Mouse (Mus musculus): ENCODE results near the gene Myadml2. TPM values are rescaled to one million over a fixed set of nuclear protein-coding genes. Genes with fewer than 3 reads are reported as not detected.

Gene Myadml2
- polyA plus RNA-seq, 1 experiment from 2014 or later: not detected

DNA sequence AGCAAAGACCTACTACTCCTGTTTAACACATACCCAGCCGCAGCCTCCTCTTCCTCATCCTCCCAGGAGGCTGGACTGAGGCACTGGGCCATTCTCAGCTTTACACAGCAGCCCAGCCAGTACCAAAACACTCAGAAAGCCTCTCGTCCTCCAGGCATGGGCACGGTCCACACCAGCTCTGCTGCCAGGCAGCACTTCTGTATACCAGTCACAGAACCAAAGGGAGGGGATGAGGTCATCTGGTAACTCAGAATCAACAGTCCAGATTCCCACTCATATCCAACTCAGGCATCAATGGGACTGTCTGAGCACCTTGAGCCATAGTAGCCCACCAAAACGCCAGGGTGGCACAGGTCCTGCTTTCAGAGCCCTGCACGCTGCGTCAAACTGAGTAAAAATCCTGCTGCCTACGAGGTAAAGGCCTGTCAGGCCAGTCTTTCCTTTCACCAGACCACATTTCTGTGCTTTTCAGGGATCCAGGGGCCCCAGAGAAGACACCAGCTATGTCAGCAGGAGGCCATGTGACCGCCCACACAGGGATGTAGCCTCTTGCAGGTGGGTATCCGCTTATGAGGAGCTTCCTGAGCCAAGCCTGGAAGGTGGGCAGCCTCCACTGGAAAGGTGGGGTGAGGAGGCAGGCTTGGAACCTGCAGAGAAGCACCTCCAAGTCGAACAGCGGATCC is 21.0 kb downstream of the Myadml2 start:
- Histone ChIP-seq H3K9ac (replicated peaks) (no peak overlapping the region), H3K9me3 (no peaks in the 10 kb centered on the region), H3K4me1 (peaks cover 46% of the 10 kb centered on the region), H3K27ac (replicated peaks) (no peak overlapping the region), H3K4me2 (replicated peaks) (no peak overlapping the region), H3K4me3 (no peak overlapping the region), H3K36me3 (peaks cover 36% of the 10 kb centered on the region), H3K27me3 (no peaks in the 10 kb centered on the region)
- ATAC-seq (replicated peaks): no peak
- WGBS: 88% methylated on average over 11 of the region's 11 CpGs

DNA sequence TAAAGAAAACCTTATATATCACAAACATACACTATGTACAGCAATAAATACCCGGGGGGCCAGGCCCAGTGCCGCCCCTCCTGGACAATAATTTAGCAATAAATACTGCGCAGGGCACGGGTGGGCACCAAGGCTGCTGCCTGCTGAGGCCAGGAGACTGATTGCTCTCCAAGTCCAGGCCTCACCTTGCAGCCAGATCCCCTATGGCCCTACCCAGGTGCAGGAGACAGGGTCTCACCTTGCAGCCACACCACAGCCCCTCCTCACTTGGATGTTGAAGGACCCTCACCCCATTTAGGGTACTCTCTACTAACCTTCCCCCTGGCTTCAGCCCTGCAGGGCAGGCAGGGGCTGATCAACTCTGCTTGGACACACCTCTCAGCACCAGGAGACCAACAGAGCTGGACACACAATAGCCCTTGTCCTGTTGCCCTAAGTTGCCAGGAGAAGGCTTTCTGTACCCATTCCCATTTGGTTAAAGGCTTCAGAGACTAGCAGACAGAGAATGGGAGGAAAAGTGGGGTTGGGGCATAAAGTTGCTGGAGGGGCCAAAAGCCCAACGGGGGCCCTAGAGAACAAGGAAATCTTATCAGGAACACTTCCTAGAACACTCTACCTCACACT is 22.7 kb downstream of the Myadml2 start, which contains the start of gene Sirt7:
Gene Sirt7, minus strand, starts transcription at position 89 of the 624 bp plus-strand sequence.
- Histone ChIP-seq H3K4me2 (replicated peaks) (peak within 1 kb of the TSS; percentile 95), H3K27me3 (no peaks in the 10 kb centered on the region), H3K36me3 (peaks cover 52% of the 10 kb centered on the region), H3K27ac (replicated peaks) (peak within 1 kb of the TSS; percentile 86), H3K9me3 (no peaks in the 10 kb centered on the region), H3K9ac (replicated peaks) (peak within 1 kb of the TSS; percentile 71), H3K4me1 (peaks cover 31% of the 10 kb centered on the region), H3K4me3 (peak within 1 kb of the TSS; percentile 84)
- peak; percentile 76 for ATAC-seq (replicated peaks)
- WGBS: 19% methylated on average over 5 of the region's 5 CpGs

DNA sequence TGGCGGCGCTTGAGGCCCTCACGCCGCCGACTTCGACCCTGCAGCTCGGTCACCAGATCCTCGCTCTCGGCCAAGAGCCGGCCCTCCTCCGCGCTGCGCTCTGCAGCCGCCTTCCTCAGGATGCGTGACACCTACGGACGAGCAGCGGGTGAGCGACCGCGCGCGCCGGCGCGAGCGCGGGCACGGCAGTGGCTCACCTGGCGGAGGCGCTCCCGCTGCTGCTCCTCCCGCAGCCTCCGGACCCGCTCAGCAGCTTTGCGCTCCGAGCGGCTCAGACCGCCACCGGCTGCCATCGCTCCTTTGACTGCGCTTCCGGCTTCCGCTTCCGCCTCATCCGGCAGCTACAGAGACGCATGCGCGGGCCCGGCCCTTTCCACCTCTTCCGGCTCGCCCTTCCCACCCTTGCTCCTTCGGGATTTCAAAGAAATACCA is 23.3 kb downstream of the Myadml2 start:
- Histone ChIP-seq H3K4me2 (replicated peaks) (peak overlapping the region; percentile 95), H3K27ac (replicated peaks) (peak overlapping the region; percentile 86), H3K36me3 (peaks cover 58% of the 10 kb centered on the region), H3K27me3 (no peaks in the 10 kb centered on the region), H3K4me1 (peaks cover 25% of the 10 kb centered on the region), H3K4me3 (peak overlapping the region; percentile 84), H3K9ac (replicated peaks) (peak overlapping the region; percentile 71), H3K9me3 (no peaks in the 10 kb centered on the region)
- ATAC-seq (replicated peaks): peak; percentile 91
- under 1% methylated on average over 53 of the region's 53 CpGs for WGBS

DNA sequence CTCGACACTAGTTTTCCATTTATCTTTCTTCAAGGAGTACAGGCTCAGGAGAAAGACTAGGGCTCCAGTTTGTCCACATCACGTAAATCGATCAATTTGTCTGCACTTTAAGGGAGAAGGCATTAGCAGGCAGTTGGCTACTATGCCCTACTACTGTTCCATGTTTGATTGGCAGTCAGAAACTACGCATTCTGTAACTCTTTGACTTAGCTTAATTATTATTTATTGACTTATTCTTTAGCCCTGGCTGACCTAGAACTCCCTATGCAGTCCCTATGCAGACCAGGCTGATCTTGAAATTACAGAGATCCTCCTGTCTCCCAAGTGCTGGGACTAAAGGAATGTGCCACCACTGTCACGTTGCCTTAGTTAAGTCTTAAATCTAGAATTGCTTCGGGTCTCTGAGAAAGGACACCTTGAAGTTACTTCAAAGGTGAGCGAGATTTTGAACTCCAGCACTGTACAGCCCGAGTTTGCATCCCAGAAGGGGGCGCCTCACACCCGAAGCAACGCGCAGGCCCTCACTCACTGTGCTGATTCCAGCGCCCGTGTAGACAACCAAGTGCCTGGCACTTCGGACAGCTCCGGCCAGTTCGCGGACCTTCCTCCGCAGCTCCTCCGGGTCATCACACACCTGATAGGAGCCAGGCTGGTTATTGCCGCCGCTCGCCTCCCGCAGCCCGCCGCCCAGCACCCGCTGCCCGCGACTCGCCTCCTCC is 23.8 kb downstream of the Myadml2 start:
- no peaks in the 10 kb centered on the region for H3K9me3 ChIP-seq
- WGBS: 12% methylated on average over 30 of the region's 30 CpGs
- H3K27me3 ChIP-seq: no peaks in the 10 kb centered on the region
- ATAC-seq (replicated peaks): peak; percentile 49
- H3K36me3 ChIP-seq: peaks cover 57% of the 10 kb centered on the region
- peak overlapping the region; percentile 86 for H3K27ac ChIP-seq (replicated peaks)
- peak overlapping the region; percentile 84 for H3K4me3 ChIP-seq
- peaks cover 23% of the 10 kb centered on the region for H3K4me1 ChIP-seq
- peak overlapping the region; percentile 71 for H3K9ac ChIP-seq (replicated peaks)
- H3K4me2 ChIP-seq (replicated peaks): peak overlapping the region; percentile 95

DNA sequence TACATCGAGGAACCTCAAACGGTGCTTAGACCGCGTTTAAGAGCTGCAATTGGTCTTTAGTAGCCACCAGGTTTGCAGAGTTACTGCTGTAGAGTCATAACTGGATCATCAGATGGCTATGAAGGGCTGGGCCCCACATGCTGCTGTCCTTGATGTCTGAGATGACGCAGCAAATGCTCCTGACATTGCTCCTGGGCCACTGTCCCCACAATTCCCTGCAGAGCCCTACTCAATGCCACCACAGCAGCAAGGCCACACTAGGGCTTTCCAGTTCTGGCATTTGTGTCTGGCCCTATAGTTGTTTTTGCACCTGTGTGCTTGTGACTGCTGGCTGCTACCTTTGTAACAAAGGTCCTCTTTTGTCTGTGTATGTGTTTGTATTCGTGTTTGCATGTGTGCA is 25.2 kb downstream of the Myadml2 start:
- Histone ChIP-seq H3K4me2 (replicated peaks) (no peak overlapping the region), H3K36me3 (peaks cover 60% of the 10 kb centered on the region), H3K9me3 (no peaks in the 10 kb centered on the region), H3K27ac (replicated peaks) (no peak overlapping the region), H3K27me3 (no peaks in the 10 kb centered on the region), H3K4me1 (peaks cover 25% of the 10 kb centered on the region), H3K4me3 (no peak overlapping the region), H3K9ac (replicated peaks) (no peak overlapping the region)
- no peak for ATAC-seq (replicated peaks)
- 89% methylated on average over 6 of the region's 6 CpGs for WGBS

DNA sequence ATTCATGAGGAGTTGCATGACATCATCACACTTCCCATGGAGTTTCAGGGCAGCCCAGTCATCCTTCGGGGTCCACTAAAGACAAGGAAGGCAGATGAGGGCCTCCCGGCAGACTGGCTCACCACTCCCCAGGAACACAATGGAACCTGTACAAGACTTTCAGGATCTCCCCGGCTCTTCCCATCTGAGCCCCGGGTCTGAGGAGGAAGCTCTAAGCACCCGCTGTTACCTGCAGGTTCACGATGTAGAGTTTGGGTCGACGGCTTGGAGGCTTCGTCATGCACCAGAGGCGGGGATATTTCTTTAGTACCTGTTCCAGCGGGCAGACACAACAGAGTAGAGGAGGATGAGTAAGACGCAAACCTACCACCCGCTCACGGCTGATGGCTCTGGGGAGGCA is 27.8 kb downstream of the Myadml2 start:
- no peaks in the 10 kb centered on the region for H3K9me3 ChIP-seq
- H3K4me1 ChIP-seq: peaks cover 32% of the 10 kb centered on the region
- H3K9ac ChIP-seq (replicated peaks): no peak overlapping the region
- H3K4me3 ChIP-seq: no peak overlapping the region
- no peak overlapping the region for H3K4me2 ChIP-seq (replicated peaks)
- ATAC-seq (replicated peaks): no peak
- WGBS: 97% methylated on average over 14 of the region's 14 CpGs
- peaks cover 48% of the 10 kb centered on the region for H3K36me3 ChIP-seq
- no peak overlapping the region for H3K27ac ChIP-seq (replicated peaks)
- H3K27me3 ChIP-seq: no peaks in the 10 kb centered on the region

DNA sequence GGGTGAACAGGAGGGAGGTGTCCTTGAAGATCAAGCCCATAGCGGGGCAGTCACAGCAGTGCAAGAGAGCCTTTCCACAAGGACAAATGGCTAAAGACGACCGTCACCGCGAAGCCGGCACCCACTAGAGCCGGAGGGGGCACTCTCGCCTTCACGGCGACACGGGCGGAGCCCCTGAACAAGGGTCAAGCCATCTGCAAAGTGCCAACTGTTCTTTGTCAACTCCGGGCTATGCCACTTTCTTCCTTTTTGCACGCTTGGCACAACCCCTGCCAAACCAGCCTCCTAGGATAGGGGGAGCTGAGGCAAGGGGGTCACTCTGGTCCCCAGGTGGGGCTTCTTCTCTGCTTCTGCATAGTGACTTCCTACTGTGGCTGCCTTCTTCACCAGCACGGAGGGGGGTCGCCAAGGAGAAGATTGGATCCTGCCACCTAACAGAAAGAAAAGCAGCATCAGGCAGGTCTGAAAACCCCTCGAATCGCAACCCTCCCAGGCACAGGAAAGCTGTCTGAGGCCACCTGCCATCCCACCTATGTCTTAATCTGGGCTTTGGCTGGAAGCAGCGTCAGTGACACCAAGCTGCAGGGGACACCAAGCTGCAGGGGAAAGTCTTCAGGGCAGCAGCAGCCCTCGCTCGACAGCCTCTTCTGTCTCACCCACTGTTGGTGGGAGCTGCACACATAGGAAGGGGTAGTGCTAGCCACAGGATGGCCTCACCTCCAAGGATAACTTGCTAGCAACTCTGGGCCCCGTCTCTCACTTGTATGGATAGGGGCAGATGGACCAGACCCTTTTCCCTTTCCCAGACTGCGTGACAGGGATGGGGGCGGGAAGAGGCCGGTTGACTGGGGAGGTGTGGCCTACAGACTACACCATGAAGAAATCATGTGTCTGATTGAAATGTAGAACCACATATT is 29.1 kb downstream of the Myadml2 start:
- no peak for ATAC-seq (replicated peaks)
- Histone ChIP-seq H3K4me2 (replicated peaks) (no peak overlapping the region), H3K4me3 (peak overlapping the region; percentile 85; the same call in 1 of the 2 replicates), H3K27ac (replicated peaks) (no peak overlapping the region), H3K9me3 (no peaks in the 10 kb centered on the region), H3K36me3 (peaks cover 53% of the 10 kb centered on the region), H3K9ac (replicated peaks) (no peak overlapping the region), H3K27me3 (no peaks in the 10 kb centered on the region), H3K4me1 (peaks cover 24% of the 10 kb centered on the region)
- WGBS: 95% methylated on average over 25 of the region's 25 CpGs

DNA sequence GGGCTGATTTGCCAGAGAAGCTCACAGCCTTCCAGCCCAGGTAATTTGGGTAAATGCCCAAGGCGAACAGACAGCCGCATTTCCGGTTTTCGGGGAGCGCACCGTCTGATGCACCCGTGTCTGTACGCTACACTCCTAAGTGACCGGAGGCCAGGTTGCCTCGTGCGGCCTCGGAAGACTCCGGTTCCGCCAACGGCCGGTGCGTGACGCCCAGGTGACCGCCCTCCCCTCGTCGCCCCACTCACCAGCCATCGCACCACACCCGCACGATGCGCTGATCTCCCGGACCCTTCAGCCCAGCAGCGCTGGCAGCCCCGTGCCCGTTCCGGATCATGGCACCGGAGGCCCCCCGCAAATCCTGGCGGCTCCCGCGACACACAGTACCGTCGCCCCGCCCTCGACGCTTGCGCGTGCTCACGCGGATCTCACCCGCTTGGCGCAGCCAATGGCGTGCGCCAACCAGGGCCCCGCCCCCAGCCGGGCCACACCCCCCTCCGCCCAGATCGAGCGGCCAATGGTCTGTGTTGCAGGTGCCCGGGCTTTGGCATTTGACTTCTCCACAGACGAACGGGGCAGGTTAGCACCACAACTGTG is 30.3 kb downstream of the Myadml2 start, which contains the start of gene Pcyt2:
Gene Pcyt2, minus strand, starts transcription at position 418 of the 594 bp plus-strand sequence.
- Histone ChIP-seq H3K4me1 (peaks cover 17% of the 10 kb centered on the region), H3K36me3 (peaks cover 46% of the 10 kb centered on the region), H3K4me3 (peak within 1 kb of the TSS; percentile 85), H3K9me3 (no peaks in the 10 kb centered on the region), H3K27ac (replicated peaks) (peak within 1 kb of the TSS; percentile 81), H3K4me2 (replicated peaks) (peak within 1 kb of the TSS; percentile 65), H3K27me3 (no peaks in the 10 kb centered on the region), H3K9ac (replicated peaks) (peak within 1 kb of the TSS; percentile 86)
- ATAC-seq (replicated peaks): peak; percentile 93
- WGBS: under 1% methylated on average over 56 of the region's 56 CpGs

DNA sequence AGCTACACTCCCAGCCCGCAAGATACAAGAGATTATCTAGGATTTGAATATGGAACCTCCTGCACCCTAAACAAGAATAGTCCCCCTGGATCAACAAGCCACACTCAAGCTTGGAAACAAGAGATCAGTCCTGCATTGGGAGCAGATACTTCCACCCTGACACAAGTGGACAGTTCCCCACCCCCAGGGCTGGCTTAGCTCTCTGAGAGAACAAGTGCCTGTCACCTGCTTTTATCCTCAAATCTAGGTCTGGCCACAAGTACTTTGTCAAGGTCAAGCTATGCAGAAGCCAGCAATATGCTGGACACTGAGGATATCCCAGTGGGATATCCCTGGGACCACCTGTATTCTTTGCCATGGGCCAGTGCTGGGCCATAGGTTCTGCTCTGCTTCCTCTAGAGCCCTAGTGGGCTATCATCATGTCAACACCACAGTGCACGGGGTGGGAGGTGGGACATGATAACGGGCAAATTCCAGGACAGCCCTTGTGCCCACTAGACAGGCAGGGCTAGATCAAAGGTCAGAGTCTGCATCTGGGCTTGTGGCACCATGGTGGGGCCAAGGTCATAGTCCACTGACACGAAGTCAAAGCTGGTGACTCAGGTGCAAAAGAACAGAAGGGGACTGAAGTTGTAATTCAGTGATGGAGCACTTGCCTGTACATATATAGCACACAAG is 31.2 kb downstream of the Myadml2 start:
- no peaks in the 10 kb centered on the region for H3K27me3 ChIP-seq
- H3K36me3 ChIP-seq: peaks cover 46% of the 10 kb centered on the region
- WGBS: 54% methylated on average over 4 of the region's 4 CpGs
- no peaks in the 10 kb centered on the region for H3K9me3 ChIP-seq
- peak overlapping the region; percentile 65 for H3K4me2 ChIP-seq (replicated peaks)
- H3K4me3 ChIP-seq: peak overlapping the region; percentile 85
- H3K9ac ChIP-seq (replicated peaks): peak overlapping the region; percentile 86
- no peak for ATAC-seq (replicated peaks)
- H3K27ac ChIP-seq (replicated peaks): peak overlapping the region; percentile 81
- H3K4me1 ChIP-seq: peaks cover 17% of the 10 kb centered on the region

DNA sequence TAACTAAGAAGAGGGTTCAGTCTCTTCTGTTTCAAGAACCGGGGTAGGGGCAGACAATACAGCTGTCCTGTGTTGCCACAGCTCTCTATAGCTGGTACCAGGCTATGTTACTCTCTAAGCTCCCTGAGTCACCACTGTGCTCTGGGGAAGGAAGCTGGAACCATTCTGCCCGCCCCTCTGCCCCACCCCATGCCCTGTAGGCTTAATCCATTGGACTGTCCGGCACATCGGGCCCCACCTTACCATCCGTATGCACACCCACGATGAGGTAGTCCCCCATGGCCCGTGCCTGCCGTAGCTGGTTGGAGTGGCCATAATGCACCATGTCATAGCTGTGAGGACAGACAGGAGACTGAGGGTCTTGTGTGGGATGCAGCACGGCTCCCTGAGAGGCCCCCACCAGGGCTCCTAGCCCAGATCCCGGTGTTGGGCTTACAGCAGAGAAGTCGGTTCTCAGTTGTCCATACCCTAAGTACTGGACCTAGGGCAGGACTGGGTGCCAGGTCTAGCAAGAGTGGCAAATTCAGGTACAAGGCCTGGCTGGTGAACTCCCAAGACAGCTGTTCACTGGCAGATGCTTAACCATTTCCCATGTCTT is 32.3 kb downstream of the Myadml2 start:
- H3K36me3 ChIP-seq: peaks cover 43% of the 10 kb centered on the region

More for the DNA sequence above, 32.3 kb downstream of the Myadml2 start:
- Histone ChIP-seq H3K9ac (replicated peaks) (no peak overlapping the region), H3K4me2 (replicated peaks) (no peak overlapping the region), H3K27me3 (no peaks in the 10 kb centered on the region), H3K9me3 (no peaks in the 10 kb centered on the region), H3K4me3 (0 out of 2 replicates have a peak overlapping the region, but pooled peaks have one; percentile 85), H3K4me1 (peaks cover 17% of the 10 kb centered on the region), H3K27ac (replicated peaks) (no peak overlapping the region)
- ATAC-seq (replicated peaks): no peak
- WGBS: 93% methylated on average over 11 of the region's 11 CpGs

Measured in forebrain, embryonic 15.5 days (tissue).